Mouse (Mus musculus): ENCODE measurements around the gene Nfkb1. TPM values are rescaled to one million over a fixed set of nuclear protein-coding genes. Genes with fewer than 3 reads are reported as not detected.
A peak's percentile ranks its signal among the peaks of the same experiment; 100 is the strongest.

Gene Nfkb1
- total and polyA plus RNA-seq, 3 experiments: 44.8 to 93.6 (median 59.9) TPM

DNA sequence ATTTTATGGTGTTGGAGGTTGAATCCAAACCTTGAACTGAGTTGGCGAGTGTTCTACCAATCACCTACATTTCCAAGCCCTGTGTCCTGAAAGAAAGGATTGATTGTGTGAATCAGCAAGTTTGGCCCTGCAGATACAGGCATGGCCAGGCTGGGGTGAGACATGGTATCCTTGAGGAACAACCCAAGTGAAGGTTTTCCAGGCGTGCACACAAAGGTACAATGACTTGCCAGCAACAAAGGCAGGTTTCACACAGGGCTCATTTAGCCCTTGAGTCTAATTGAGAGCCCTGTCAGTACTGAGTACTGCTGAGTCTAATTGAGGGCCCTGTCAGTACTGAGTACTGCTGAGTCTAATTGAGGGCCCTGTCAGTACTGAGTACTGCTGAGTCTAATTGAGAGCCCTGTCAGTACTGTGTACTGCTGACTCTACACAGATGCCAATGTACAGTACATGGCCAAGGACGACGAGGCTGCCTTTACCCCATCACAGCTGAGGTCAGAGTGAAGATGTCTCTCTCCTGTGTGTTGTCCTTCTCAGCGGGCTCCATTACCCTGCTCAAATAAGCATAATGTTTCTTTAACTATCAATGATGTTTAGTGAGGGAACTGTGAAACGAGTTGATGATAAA, 11.0 kb downstream of the Nfkb1 start:
- DNase-seq (ENCODE audit: low read depth, low spot score): no peak
- H3K9me3 ChIP-seq (replicated peaks; ENCODE audit: insufficient read depth, low read length): no peaks in the 10 kb centered on the region
- TF ChIP-seq GABPA (IDR thresholded peaks at IDR 0.05; ENCODE audit: low read depth, low read length) (no peak), CHD2 (IDR thresholded peaks at IDR 0.05; ENCODE audit: low read length) (no peak)
- no peak overlapping the region for H3K27ac ChIP-seq (ENCODE audit: control insufficient read depth, low read depth, low read length)
- H3K4me1 ChIP-seq (ENCODE audit: control insufficient read depth in 1 of 2, insufficient read depth in 2 of 2, low read length in 2 of 2): peaks cover 4 to 5% of the 10 kb centered on the region in 2 experiments; a peak in 3 of 4 replicates
- no peak overlapping the region for H3K9ac ChIP-seq (ENCODE audit: control insufficient read depth, low read depth, low read length, poor library complexity, severe bottlenecking)
- no peak overlapping the region for H3K4me3 ChIP-seq (ENCODE audit: control insufficient read depth in 1 of 2, insufficient read depth in 1 of 2, low read depth in 2 of 2, low read length in 2 of 2)
- peaks cover 0 to 21% of the 10 kb centered on the region in 2 experiments; a peak in 2 of 4 replicates for H3K36me3 ChIP-seq (ENCODE audit: control insufficient read depth in 1 of 2, insufficient read depth in 2 of 2, low read length in 2 of 2)
- H3K79me2 ChIP-seq (ENCODE audit: control insufficient read depth, insufficient read depth, low read length, poor library complexity): peaks cover 7% of the 10 kb centered on the region
- no peaks in the 10 kb centered on the region for H3K27me3 ChIP-seq (ENCODE audit: control insufficient read depth in 1 of 2, insufficient read depth in 2 of 2, low read length in 2 of 2)

- H3K4me3 ChIP-seq (ENCODE audit: control insufficient read depth in 1 of 2, insufficient read depth in 1 of 2, low read depth in 2 of 2, low read length in 2 of 2): no peak overlapping the region
- TF ChIP-seq SIN3A (IDR thresholded peaks at IDR 0.05; ENCODE audit: low read length) (no peak), USF1 (IDR thresholded peaks at IDR 0.05; ENCODE audit: low read depth, low read length) (peak; percentile 74)
- peaks cover 2 to 4% of the 10 kb centered on the region in 2 experiments; a peak in 3 of 4 replicates for H3K4me1 ChIP-seq (ENCODE audit: control insufficient read depth in 1 of 2, insufficient read depth in 2 of 2, low read length in 2 of 2)
- H3K9ac ChIP-seq (ENCODE audit: control insufficient read depth, low read depth, low read length, poor library complexity, severe bottlenecking): no peak overlapping the region
- no peak for DNase-seq (ENCODE audit: low read depth, low spot score)
- peaks cover 3% of the 10 kb centered on the region; the same call in 1 of the 2 replicates for H3K79me2 ChIP-seq (ENCODE audit: control insufficient read depth, insufficient read depth, low read length, poor library complexity)
- no peak overlapping the region for H3K27ac ChIP-seq (ENCODE audit: control insufficient read depth, low read depth, low read length)
- H3K27me3 ChIP-seq (ENCODE audit: control insufficient read depth in 1 of 2, insufficient read depth in 2 of 2, low read length in 2 of 2): no peaks in the 10 kb centered on the region
- H3K36me3 ChIP-seq (ENCODE audit: control insufficient read depth in 1 of 2, insufficient read depth in 2 of 2, low read length in 2 of 2): peaks cover 0 to 18% of the 10 kb centered on the region in 2 experiments; a peak in 2 of 4 replicates
- H3K9me3 ChIP-seq (replicated peaks; ENCODE audit: insufficient read depth, low read length): no peaks in the 10 kb centered on the region
Observed at GRCm38 (mm10) chr3:135677064-135677463, 14.3 kb downstream of the Nfkb1 start.

DNA sequence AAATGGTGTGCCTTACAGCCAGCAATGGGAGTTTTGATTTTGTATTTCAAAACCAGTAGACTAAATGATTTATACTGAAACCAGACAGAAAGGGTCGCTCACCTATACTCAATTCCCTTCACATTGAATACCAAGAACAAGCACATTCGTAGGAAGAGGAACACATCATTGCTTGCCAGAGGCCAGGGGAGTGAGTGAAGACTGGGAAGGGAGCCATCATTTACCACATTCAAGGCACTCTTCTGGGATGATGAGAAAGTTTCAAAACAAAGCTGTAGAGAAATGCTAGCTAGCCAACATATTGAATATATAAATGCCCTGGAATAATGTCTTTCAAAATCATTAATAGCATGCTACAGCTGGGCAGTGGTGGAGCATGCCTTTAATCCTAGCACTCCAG, 15.0 kb downstream of the Nfkb1 start:
- H3K27me3 ChIP-seq (ENCODE audit: control insufficient read depth in 1 of 2, insufficient read depth in 2 of 2, low read length in 2 of 2): no peaks in the 10 kb centered on the region
- DNase-seq (ENCODE audit: low read depth, low spot score): no peak
- TF ChIP-seq MEF2A (IDR thresholded peaks at IDR 0.05; ENCODE audit: extremely low read depth, insufficient replicate concordance, low read depth, low read length, poor library complexity, severe bottlenecking) (no peak), EP300 (IDR thresholded peaks at IDR 0.05; ENCODE audit: low read depth in 1 of 2, low read length in 2 of 2) (no peak), ZC3H11A (IDR thresholded peaks at IDR 0.05; ENCODE audit: low read depth, low read length) (no peak), SIN3A (IDR thresholded peaks at IDR 0.05; ENCODE audit: low read length) (no peak), TBP (IDR thresholded peaks at IDR 0.05; ENCODE audit: low read depth, low read length) (no peak), KAT2A (conservative IDR thresholded peaks at IDR 0.05; ENCODE audit: low read depth, low read length) (no peak), JUND (IDR thresholded peaks at IDR 0.05; ENCODE audit: low read depth, low read length) (no peak), POLR2AphosphoS2 (IDR thresholded peaks at IDR 0.05; ENCODE audit: low read length) (no peak), MYC (IDR thresholded peaks at IDR 0.05; ENCODE audit: low read depth, low read length) (no peak)
- no peak overlapping the region for H3K9ac ChIP-seq (ENCODE audit: control insufficient read depth, low read depth, low read length, poor library complexity, severe bottlenecking)
- H3K9me3 ChIP-seq (replicated peaks; ENCODE audit: insufficient read depth, low read length): no peaks in the 10 kb centered on the region
- H3K4me3 ChIP-seq (ENCODE audit: control insufficient read depth in 1 of 2, insufficient read depth in 1 of 2, low read depth in 2 of 2, low read length in 2 of 2): no peak overlapping the region
- H3K36me3 ChIP-seq (ENCODE audit: control insufficient read depth in 1 of 2, insufficient read depth in 2 of 2, low read length in 2 of 2): peaks cover 0 to 15% of the 10 kb centered on the region in 2 experiments; a peak in 2 of 4 replicates
- H3K27ac ChIP-seq (ENCODE audit: control insufficient read depth, low read depth, low read length): no peak overlapping the region
- peaks cover 2 to 4% of the 10 kb centered on the region in 2 experiments; a peak in 3 of 4 replicates for H3K4me1 ChIP-seq (ENCODE audit: control insufficient read depth in 1 of 2, insufficient read depth in 2 of 2, low read length in 2 of 2)
- H3K79me2 ChIP-seq (ENCODE audit: control insufficient read depth, insufficient read depth, low read length, poor library complexity): peaks cover 3% of the 10 kb centered on the region; the same call in 1 of the 2 replicates

Measured in MEL (cell line).